Mouse (Mus musculus): ENCODE measurements at regions not wholly inside any gene's neighbourhood (a gene's known extent, or its start where the extent isn't known, plus 50 kb on each side); places are given as distances from the start of the nearest gene placed in this dataset.

GRCm38 (mm10) chr5:42525431-42525830 lies 457.7 kb downstream of the Gm16223 start:
- H3K36me3 ChIP-seq (replicated peaks; ENCODE audit: control insufficient read depth, insufficient read depth, low read depth): no peaks in the 10 kb centered on the region
- no peak for DNase-seq (ENCODE audit: low read depth in 3 of 3, low spot score in 3 of 3)
- no peaks in the 10 kb centered on the region for H3K9me3 ChIP-seq (ENCODE audit: control insufficient read depth, low read length)
- H3K4me1 ChIP-seq (replicated peaks; ENCODE audit: control insufficient read depth in 2 of 2, insufficient read depth in 2 of 2, low read length in 1 of 2): no peaks in the 10 kb centered on the region
- H3K27ac ChIP-seq: no peak overlapping the region
- no peak for ATAC-seq (ENCODE audit: insufficient read depth)
- TF ChIP-seq EP300 (IDR thresholded peaks at IDR 0.05; ENCODE audit: low read depth) (no peak), CTCF (IDR thresholded peaks at IDR 0.05; ENCODE audit: low read depth) (no peak)
- H3K27me3 ChIP-seq (ENCODE audit: control insufficient read depth, insufficient read depth, low read length): no peaks in the 10 kb centered on the region
- no peak overlapping the region for H3K4me3 ChIP-seq (ENCODE audit: insufficient read depth in 1 of 2, low read depth in 2 of 2, low read length in 2 of 2)
- H3K4me2 ChIP-seq (ENCODE audit: low read depth): no peak overlapping the region
- 80% methylated on average over 5 of the region's 5 CpGs for WGBS (ENCODE audit: insufficient replicate concordance)
- H3K9ac ChIP-seq (replicated peaks): no peak overlapping the region

GRCm38 (mm10) chr5:42560537-42560936 lies 492.8 kb downstream of the Gm16223 start:
- Histone ChIP-seq H3K4me3 (ENCODE audit: insufficient read depth in 1 of 2, low read depth in 2 of 2, low read length in 2 of 2) (no peak overlapping the region), H3K36me3 (replicated peaks; ENCODE audit: control insufficient read depth, insufficient read depth, low read depth) (no peaks in the 10 kb centered on the region), H3K4me2 (ENCODE audit: low read depth) (no peak overlapping the region), H3K27ac (no peak overlapping the region), H3K4me1 (replicated peaks; ENCODE audit: control insufficient read depth in 2 of 2, insufficient read depth in 2 of 2, low read length in 1 of 2) (no peaks in the 10 kb centered on the region), H3K9ac (replicated peaks) (no peak overlapping the region), H3K27me3 (ENCODE audit: control insufficient read depth, insufficient read depth, low read length) (no peaks in the 10 kb centered on the region), H3K9me3 (ENCODE audit: control insufficient read depth, low read length) (no peaks in the 10 kb centered on the region)
- 36% methylated on average over 2 of the region's 2 CpGs for WGBS (ENCODE audit: insufficient replicate concordance)
- DNase-seq (ENCODE audit: low read depth in 3 of 3, low spot score in 3 of 3): no peak
- TF ChIP-seq CTCF (IDR thresholded peaks at IDR 0.05; ENCODE audit: low read depth): no peak
- no peak for TF ChIP-seq EP300 (IDR thresholded peaks at IDR 0.05; ENCODE audit: low read depth)
- no peak for ATAC-seq (ENCODE audit: insufficient read depth)

- Histone ChIP-seq H3K9me3 (ENCODE audit: control insufficient read depth, low read length) (no peaks in the 10 kb centered on the region), H3K4me2 (ENCODE audit: low read depth) (no peak overlapping the region), H3K9ac (replicated peaks) (no peak overlapping the region), H3K4me1 (replicated peaks; ENCODE audit: control insufficient read depth in 2 of 2, insufficient read depth in 2 of 2, low read length in 1 of 2) (no peaks in the 10 kb centered on the region), H3K36me3 (replicated peaks; ENCODE audit: control insufficient read depth, insufficient read depth, low read depth) (no peaks in the 10 kb centered on the region), H3K27ac (no peak overlapping the region), H3K27me3 (ENCODE audit: control insufficient read depth, insufficient read depth, low read length) (no peaks in the 10 kb centered on the region), H3K4me3 (ENCODE audit: insufficient read depth in 1 of 2, low read depth in 2 of 2, low read length in 2 of 2) (no peak overlapping the region)
- ATAC-seq (ENCODE audit: insufficient read depth) (no peak), DNase-seq (ENCODE audit: low read depth in 3 of 3, low spot score in 3 of 3) (no peak)
- TF ChIP-seq CTCF (IDR thresholded peaks at IDR 0.05; ENCODE audit: low read depth) (no peak), EP300 (IDR thresholded peaks at IDR 0.05; ENCODE audit: low read depth) (no peak)
Observed at GRCm38 (mm10) chr5:42563406-42563805, 495.6 kb downstream of the Gm16223 start.

- 64% methylated on average over 2 of the region's 2 CpGs for WGBS (ENCODE audit: insufficient replicate concordance)
- Histone ChIP-seq H3K4me3 (ENCODE audit: insufficient read depth in 1 of 2, low read depth in 2 of 2, low read length in 2 of 2) (no peak overlapping the region), H3K4me1 (replicated peaks; ENCODE audit: control insufficient read depth in 2 of 2, insufficient read depth in 2 of 2, low read length in 1 of 2) (no peaks in the 10 kb centered on the region), H3K4me2 (ENCODE audit: low read depth) (no peak overlapping the region), H3K9ac (replicated peaks) (no peak overlapping the region), H3K27ac (no peak overlapping the region), H3K36me3 (replicated peaks; ENCODE audit: control insufficient read depth, insufficient read depth, low read depth) (no peaks in the 10 kb centered on the region), H3K9me3 (ENCODE audit: control insufficient read depth, low read length) (no peaks in the 10 kb centered on the region), H3K27me3 (ENCODE audit: control insufficient read depth, insufficient read depth, low read length) (no peaks in the 10 kb centered on the region)
- ATAC-seq (ENCODE audit: insufficient read depth): no peak
- no peak for DNase-seq (ENCODE audit: low read depth in 3 of 3, low spot score in 3 of 3)
- TF ChIP-seq CTCF (IDR thresholded peaks at IDR 0.05; ENCODE audit: low read depth) (no peak), EP300 (IDR thresholded peaks at IDR 0.05; ENCODE audit: low read depth) (no peak)
Observed at GRCm38 (mm10) chr5:42575971-42576370, 508.2 kb downstream of the Gm16223 start.

- 51% methylated on average over 5 of the region's 5 CpGs for WGBS (ENCODE audit: insufficient replicate concordance)
- TF ChIP-seq CTCF (IDR thresholded peaks at IDR 0.05; ENCODE audit: low read depth): no peak
- no peak for TF ChIP-seq EP300 (IDR thresholded peaks at IDR 0.05; ENCODE audit: low read depth)
- Histone ChIP-seq H3K27ac (no peak overlapping the region), H3K4me1 (replicated peaks; ENCODE audit: control insufficient read depth in 2 of 2, insufficient read depth in 2 of 2, low read length in 1 of 2) (no peaks in the 10 kb centered on the region), H3K27me3 (ENCODE audit: control insufficient read depth, insufficient read depth, low read length) (no peaks in the 10 kb centered on the region), H3K4me2 (ENCODE audit: low read depth) (no peak overlapping the region), H3K9me3 (ENCODE audit: control insufficient read depth, low read length) (no peaks in the 10 kb centered on the region), H3K4me3 (ENCODE audit: insufficient read depth in 1 of 2, low read depth in 2 of 2, low read length in 2 of 2) (no peak overlapping the region), H3K36me3 (replicated peaks; ENCODE audit: control insufficient read depth, insufficient read depth, low read depth) (no peaks in the 10 kb centered on the region), H3K9ac (replicated peaks) (no peak overlapping the region)
- ATAC-seq (ENCODE audit: insufficient read depth) (no peak), DNase-seq (ENCODE audit: low read depth in 3 of 3, low spot score in 3 of 3) (no peak)
Observed at GRCm38 (mm10) chr5:42578208-42578844, 510.6 kb downstream of the Gm16223 start.
